Mouse (Mus musculus) embryo, embryonic 11.5 days (tissue): ENCODE measurements at regions not wholly inside any gene's neighbourhood (a gene's known extent, or its start where the extent isn't known, plus 50 kb on each side); places are given as distances from the start of the nearest gene placed in this dataset.

ENCODE experiments used
- DNase-seq: peaks from one replicate; pipeline ENCODE4 v3.0.0-alpha.2; 2012; ENCODE audit warnings: low read depth, low spot score

- no peak for DNase-seq
These were observed 199.7 kb upstream of the Sema3a start for GRCm38 (mm10) chr5:12925466-12925865.

GRCm38 (mm10) chr5:12926289-12926688 lies 198.9 kb upstream of the Sema3a start:
- no peak for DNase-seq

GRCm38 (mm10) chr5:12927247-12927646 lies 198.0 kb upstream of the Sema3a start:
- DNase-seq = no peak

GRCm38 (mm10) chr5:12937052-12937451 lies 188.2 kb upstream of the Sema3a start:
- no peak for DNase-seq

GRCm38 (mm10) chr5:12938162-12938852 lies 186.9 kb upstream of the Sema3a start:
- DNase-seq = no peak

- no peak for DNase-seq
These were observed 180.7 kb upstream of the Sema3a start for GRCm38 (mm10) chr5:12944554-12944953.

- no peak for DNase-seq
These were observed 176.7 kb upstream of the Sema3a start for GRCm38 (mm10) chr5:12948472-12948871.

- DNase-seq = no peak
These were observed 154.2 kb upstream of the Sema3a start for GRCm38 (mm10) chr5:12970987-12971386.

GRCm38 (mm10) chr5:12973701-12974100 lies 151.5 kb upstream of the Sema3a start:
- no peak for DNase-seq

GRCm38 (mm10) chr5:12976015-12976742 lies 149.0 kb upstream of the Sema3a start:
- DNase-seq = no peak

- DNase-seq = no peak
These were observed 147.3 kb upstream of the Sema3a start for GRCm38 (mm10) chr5:12977875-12978274.

- DNase-seq = no peak
These were observed 131.4 kb upstream of the Sema3a start for GRCm38 (mm10) chr5:12993826-12994225.

- DNase-seq = no peak
These were observed 127.8 kb upstream of the Sema3a start for GRCm38 (mm10) chr5:12997440-12997839.

GRCm38 (mm10) chr5:13007132-13007531 lies 118.1 kb upstream of the Sema3a start:
- peak; percentile 42 for DNase-seq

- DNase-seq = no peak
These were observed 102.9 kb upstream of the Sema3a start for GRCm38 (mm10) chr5:13022270-13022669.

GRCm38 (mm10) chr5:13033332-13033731 lies 91.9 kb upstream of the Sema3a start:
- no peak for DNase-seq

- DNase-seq = no peak
These were observed 89.1 kb upstream of the Sema3a start for GRCm38 (mm10) chr5:13036127-13036526.

- DNase-seq = no peak
These were observed 66.3 kb upstream of the Sema3a start for GRCm38 (mm10) chr5:13058883-13059423.

GRCm38 (mm10) chr5:13066942-13067341 lies 58.3 kb upstream of the Sema3a start:
- DNase-seq = no peak
